Mouse (Mus musculus): ENCODE measurements around the gene Gxylt2. TPM values are rescaled to one million over a fixed set of nuclear protein-coding genes. Genes with fewer than 3 reads are reported as not detected.

Gxylt2 gene
- total RNA-seq (2022) = 1 to 10 TPM; 1.6 to 2.4 (median 2.3) TPM

- DNase-seq (ENCODE audit: low spot score) = no peak
These were observed at the start of gene Gxylt2 for GRCm38 (mm10) chr6:100704574-100705365. Gene Gxylt2 (plus strand): TSS chr6:100704734.

GRCm38 (mm10) chr6:100660395-100660794 is 44.1 kb upstream of the Gxylt2 start:
- DNase-seq (ENCODE audit: low spot score) = peak; percentile 46

- no peak for DNase-seq (ENCODE audit: low spot score)
These were observed 42.3 kb upstream of the Gxylt2 start for GRCm38 (mm10) chr6:100662224-100662623.

GRCm38 (mm10) chr6:100667644-100668043 is 36.9 kb upstream of the Gxylt2 start:
- DNase-seq (ENCODE audit: low spot score) = no peak

GRCm38 (mm10) chr6:100668858-100669257 is 35.7 kb upstream of the Gxylt2 start:
- DNase-seq (ENCODE audit: low spot score) = no peak

GRCm38 (mm10) chr6:100670370-100670841 is 34.1 kb upstream of the Gxylt2 start:
- DNase-seq (ENCODE audit: low spot score) = peak; percentile 34

- peak; percentile 85 for DNase-seq (ENCODE audit: low spot score)
These were observed 33.6 kb upstream of the Gxylt2 start, which contains the start of gene Shq1 for GRCm38 (mm10) chr6:100670880-100671344. Gene Shq1 (minus strand): TSS chr6:100671157.

- no peak for DNase-seq (ENCODE audit: low spot score)
These were observed 33.1 kb upstream of the Gxylt2 start for GRCm38 (mm10) chr6:100671401-100671800.

GRCm38 (mm10) chr6:100674974-100675373 is 29.6 kb upstream of the Gxylt2 start:
- peak; percentile 24 for DNase-seq (ENCODE audit: low spot score)

- DNase-seq (ENCODE audit: low spot score) = no peak
These were observed 28.1 kb upstream of the Gxylt2 start for GRCm38 (mm10) chr6:100676461-100676860.

GRCm38 (mm10) chr6:100678636-100679035 is 25.9 kb upstream of the Gxylt2 start:
- no peak for DNase-seq (ENCODE audit: low spot score)

- no peak for DNase-seq (ENCODE audit: low spot score)
These were observed 18.2 kb upstream of the Gxylt2 start for GRCm38 (mm10) chr6:100686341-100686740.

- no peak for DNase-seq (ENCODE audit: low spot score)
These were observed 4.5 kb upstream of the Gxylt2 start for GRCm38 (mm10) chr6:100699986-100700385.

GRCm38 (mm10) chr6:100700774-100701173 is 3.8 kb upstream of the Gxylt2 start:
- no peak for DNase-seq (ENCODE audit: low spot score)

- DNase-seq (ENCODE audit: low spot score) = no peak
These were observed 349 bp upstream of the Gxylt2 start for GRCm38 (mm10) chr6:100704197-100704573.

GRCm38 (mm10) chr6:100705366-100705811 is 855 bp downstream of the Gxylt2 start:
- DNase-seq (ENCODE audit: low spot score) = no peak

GRCm38 (mm10) chr6:100706861-100707260 is 2.3 kb downstream of the Gxylt2 start:
- DNase-seq (ENCODE audit: low spot score) = no peak

GRCm38 (mm10) chr6:100707557-100707956 is 3.0 kb downstream of the Gxylt2 start:
- peak; percentile 56 for DNase-seq (ENCODE audit: low spot score)

GRCm38 (mm10) chr6:100708248-100708647 is 3.7 kb downstream of the Gxylt2 start:
- DNase-seq (ENCODE audit: low spot score) = no peak

- DNase-seq (ENCODE audit: low spot score) = no peak
These were observed 4.5 kb downstream of the Gxylt2 start for GRCm38 (mm10) chr6:100708996-100709395.

- DNase-seq (ENCODE audit: low spot score) = peak; percentile 46
These were observed 4.9 kb downstream of the Gxylt2 start for GRCm38 (mm10) chr6:100709483-100709882.

GRCm38 (mm10) chr6:100710170-100710569 is 5.6 kb downstream of the Gxylt2 start:
- no peak for DNase-seq (ENCODE audit: low spot score)

- DNase-seq (ENCODE audit: low spot score) = no peak
These were observed 6.3 kb downstream of the Gxylt2 start for GRCm38 (mm10) chr6:100710866-100711265.

Data from heart, adult 8-10 months (tissue).